Mouse (Mus musculus): ENCODE measurements around the gene Csk. TPM values are rescaled to one million over a fixed set of nuclear protein-coding genes. Genes with fewer than 3 reads are reported as not detected.
A peak's percentile ranks its signal among the peaks of the same experiment; 100 is the strongest.

Csk gene
- total RNA-seq, 1 experiment from 2014 or later: 71.0 TPM

GRCm38 (mm10) chr9:57638651-57639459 lies 14.6 kb downstream of the Csk start:
- DNase-seq: peak; percentile 63

DNA sequence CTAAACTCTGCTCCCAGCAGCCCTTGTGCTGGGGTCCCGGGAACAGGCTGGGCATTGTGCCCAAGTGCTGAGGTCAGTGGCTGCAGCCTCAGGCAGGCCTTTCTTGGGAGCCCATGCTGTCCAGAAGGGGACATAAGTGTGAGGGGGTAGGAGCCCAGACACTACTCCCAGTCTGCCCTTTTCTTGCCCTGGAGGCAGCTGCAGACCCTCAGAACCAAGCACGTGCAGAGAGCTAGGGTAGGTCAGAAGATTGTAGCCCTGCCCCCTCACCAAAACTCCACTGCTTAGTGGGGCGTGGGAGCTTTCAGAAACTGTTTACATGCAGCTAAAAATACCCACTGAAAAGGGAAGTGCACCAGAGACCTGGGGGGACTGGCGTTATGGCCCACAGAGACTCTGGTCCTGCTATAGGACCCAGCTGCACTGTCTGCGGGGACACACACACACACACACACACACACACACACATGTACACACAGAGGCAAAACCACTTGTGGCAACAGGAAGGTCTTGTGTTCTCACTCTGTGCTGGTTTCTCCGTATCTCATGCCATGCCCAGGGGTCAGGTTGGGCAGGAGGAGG lies 15.6 kb downstream of the Csk start:
- peak; percentile 78 for DNase-seq

DNA sequence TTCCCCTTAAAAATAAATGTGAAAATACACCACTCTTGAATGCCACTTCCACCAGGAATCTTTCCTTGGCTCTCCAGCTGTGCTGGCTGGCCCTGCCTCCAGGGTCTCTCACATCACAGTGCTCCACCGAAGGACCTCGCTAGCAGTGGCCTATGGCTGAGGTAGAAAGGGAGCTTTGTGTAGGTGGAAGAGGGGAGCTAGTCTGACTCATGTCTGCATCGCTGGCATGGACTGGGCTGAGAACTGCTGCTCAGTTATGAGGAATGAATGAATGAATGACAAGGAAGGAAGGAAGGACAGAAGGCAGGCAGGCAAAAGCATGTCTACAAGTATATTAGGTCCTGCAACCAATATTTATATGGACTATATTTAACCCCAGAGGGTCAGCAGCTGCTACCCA lies 16.2 kb downstream of the Csk start:
- DNase-seq: no peak

DNA sequence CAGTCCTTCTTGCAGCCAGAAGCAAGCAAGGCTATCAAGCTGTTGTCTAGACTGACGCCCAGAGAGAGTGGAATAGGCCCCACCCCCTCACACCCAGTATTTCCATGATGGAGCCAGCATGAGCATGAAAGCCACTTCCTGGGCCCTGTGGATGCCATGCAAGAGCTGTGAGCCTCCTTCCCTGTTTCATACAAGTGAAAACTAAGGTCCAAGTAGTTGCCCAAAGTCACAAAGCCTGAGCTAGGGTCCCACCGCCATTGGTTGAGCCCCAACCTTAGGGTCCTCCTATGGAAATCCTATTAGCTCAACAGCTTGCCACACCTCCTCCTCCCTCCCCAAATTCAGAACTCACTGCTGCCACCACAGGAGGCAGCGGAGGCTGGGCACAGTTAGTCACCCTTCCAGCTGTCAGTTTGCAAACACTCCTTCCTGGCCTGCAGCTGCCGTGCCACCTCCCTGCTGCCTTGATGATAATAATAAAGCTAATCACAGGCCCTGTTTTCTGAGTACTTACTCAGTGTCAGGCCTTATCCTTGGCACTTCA lies 19.9 kb downstream of the Csk start:
- DNase-seq: peak; percentile 52

DNA sequence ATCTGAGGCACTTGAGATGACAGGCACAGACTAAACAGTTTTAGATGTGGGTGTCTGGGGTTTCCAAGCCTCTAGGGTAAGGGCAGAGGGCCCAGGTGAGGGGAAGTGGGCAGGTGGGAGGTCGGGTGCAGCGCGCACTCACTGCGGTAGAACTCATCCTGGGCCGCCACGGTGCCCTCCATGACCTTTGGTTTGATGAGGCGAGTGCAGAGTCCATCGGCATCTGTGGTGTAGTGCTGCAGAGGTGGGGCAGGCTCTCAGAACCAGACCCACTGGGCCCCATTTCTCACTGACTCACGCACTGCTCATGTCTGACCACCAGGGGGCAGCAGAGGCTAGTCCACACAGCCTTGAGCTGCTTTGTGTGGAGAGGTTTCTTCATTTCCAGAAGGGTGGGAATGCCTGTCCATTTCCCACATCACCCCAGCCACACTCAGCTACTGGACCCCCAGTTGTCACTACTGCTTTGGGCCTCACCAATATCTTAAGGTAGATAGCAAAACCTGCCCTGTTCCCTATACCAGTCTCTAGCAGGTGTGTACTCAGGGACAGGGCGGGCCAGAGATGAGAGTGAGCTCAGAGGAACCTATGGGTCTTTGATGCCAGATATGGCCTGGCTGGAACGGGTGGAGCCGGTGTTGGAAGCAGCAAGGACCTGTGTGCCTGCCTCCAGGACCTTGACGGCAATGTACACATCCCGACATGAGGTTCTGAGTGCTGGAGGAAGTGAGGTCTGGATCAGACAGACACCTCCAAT lies 24.1 kb downstream of the Csk start:
- DNase-seq: peak; percentile 92

- DNase-seq: no peak
Measured at GRCm38 (mm10) chr9:57628717-57629116, 24.7 kb downstream of the Csk start.

DNA sequence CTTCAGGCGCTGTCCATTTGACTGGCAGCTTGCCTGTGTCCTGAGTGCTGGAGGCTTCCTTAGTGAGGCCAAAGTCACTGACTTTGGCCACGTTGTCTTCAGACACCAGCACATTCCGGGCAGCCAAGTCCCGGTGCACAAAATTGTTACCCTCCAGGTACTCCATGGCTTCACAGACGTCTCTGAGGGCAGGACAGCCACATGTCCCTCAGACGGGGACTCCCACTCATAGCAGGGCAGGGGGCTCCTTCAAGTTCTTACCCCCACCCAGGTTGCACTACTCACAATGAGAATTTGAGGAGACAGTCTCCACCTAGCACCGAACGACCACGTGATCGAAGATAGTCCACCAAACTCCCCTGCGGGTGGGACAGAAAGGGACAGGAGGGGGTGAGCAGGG lies 25.5 kb downstream of the Csk start:
- no peak for DNase-seq

- DNase-seq: no peak
Measured at GRCm38 (mm10) chr9:57627191-57627590, 26.2 kb downstream of the Csk start.

GRCm38 (mm10) chr9:57625674-57626500 lies 27.5 kb downstream of the Csk start:
- DNase-seq: no peak

DNA sequence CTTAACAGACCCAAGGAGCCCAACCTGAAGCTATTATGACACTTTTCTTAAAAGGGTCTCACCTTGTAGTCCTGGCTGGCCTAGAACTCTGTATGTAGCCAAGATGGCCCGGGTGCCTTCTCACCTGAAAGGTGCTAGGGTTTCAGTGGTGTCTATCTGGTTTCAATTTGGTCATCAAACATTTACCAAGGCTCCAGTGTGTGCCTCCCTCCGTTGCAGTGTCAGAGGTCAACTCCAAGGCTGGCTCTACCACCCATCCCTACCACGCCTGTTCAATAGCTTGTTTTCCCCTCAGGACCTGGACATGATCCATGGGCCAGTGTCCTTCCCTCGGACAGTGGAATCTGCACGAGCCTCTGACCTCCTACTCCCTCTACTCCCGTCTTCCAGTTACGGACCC lies 29.1 kb downstream of the Csk start:
- DNase-seq: no peak

DNA sequence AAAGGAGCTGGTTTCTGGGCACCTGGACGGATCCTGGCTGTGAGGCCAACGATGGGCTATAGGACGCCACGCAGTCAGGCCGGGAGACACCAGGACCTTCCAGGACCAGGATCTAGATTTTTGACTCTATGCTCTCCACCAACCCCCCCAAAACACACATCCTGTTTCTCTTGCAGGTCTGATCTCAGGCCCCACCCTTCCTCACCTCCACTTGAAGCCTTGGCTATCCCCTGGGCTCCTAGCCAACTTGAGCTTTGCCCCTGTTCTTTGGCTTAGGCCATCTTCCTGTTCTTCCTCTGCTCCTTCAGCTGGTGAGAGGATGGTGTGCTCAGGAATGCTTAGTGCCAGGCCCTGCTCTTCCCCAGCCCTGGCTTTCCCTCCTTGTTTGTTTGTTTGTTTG lies 32.8 kb downstream of the Csk start, which contains the start of gene Lman1l:
Gene Lman1l (minus strand): TSS at position 101 of the 400 bp plus-strand sequence.
- no peak for DNase-seq

DNA sequence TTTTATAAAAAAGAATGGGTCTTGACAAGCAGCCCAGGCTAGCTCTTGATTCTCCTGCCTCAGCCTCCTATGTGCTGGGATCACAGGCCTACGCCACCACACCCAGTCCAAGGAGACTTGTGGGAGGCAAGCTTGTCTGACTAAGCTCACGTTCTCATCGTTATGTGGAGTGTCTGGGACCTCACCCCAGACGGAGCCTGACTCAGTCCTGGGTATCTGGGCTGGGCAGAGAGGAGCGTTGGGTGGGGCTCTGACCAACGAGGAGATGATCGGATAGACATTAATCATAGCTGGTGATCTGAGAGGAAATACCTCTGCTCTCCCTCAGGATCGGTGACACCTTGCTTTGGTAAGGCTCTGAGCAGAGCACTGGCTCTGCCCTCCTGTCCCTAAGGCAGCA lies 34.6 kb downstream of the Csk start:
- DNase-seq: no peak

DNA sequence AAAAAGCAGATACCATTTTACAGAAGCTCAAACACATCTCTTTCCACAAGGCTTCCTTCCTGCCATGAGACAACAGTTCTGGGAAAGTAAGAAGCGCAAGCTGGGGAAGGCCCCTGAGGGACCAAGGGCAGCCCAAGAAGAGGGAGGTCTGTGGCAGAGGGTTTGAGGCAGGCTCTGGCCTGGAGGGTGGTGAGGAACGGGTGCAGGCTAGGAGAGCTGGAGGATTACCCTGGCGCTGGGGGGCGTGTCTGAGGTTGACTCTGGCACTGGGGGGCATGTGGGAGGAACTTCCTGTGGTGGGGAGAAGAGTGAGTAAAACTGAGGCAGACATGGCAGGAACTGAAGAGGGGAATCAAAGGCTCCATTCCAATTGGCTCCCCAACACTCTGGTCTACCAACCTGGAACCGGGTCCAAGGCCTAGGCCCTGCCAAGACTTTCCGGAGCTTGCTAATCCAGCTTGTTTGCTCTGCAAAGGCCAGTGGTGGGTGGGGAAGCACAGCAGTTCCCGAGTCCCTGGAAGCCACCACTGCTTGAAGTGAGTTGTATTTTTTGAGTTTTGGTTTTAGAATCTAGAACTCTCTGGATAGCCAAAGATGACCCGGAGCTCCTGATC lies 35.8 kb downstream of the Csk start:
- DNase-seq: no peak

DNA sequence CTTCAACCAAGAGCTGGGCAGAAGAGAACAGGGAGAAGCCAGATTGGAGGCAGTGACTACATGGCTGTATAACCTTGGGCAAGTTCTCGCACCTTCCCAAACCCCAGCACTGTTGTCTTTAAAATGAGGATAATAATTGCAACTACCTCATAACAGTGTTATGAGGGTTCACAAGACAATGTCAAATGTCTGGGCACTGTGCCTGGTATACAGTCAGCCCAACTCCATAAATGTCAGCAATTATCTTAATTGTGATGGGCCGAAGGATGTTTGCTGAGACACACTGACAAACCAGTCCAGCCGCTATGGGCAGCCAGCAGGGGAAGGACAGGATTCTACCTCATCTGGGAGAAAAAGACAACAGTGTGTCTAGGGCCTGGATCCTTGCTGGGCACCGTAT lies 38.6 kb downstream of the Csk start:
- DNase-seq: peak; percentile 66

GRCm38 (mm10) chr9:57613975-57614374 lies 39.5 kb downstream of the Csk start:
- no peak for DNase-seq

DNA sequence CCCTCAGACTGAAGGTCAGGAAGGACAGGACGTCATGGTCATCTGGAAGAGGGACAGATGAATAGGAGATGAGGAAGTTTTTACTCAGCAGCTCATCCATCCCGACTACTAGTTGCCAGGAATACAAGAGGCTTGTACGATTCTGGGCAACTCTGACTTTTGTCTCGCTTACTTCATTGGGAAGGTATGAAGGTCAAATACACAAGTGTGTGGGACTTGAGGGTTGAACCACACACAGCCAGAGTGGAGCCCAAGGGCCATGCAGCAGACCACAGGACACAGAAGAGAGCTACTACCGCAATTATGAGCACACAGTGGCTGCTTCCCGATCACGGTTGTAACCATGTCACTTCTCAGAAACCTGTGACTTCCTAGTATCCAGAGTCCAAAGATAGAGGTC lies 40.8 kb downstream of the Csk start:
- no peak for DNase-seq

- no peak for DNase-seq
Measured at GRCm38 (mm10) chr9:57610359-57610826, 43.0 kb downstream of the Csk start.

GRCm38 (mm10) chr9:57609803-57610202 lies 43.6 kb downstream of the Csk start:
- no peak for DNase-seq

DNA sequence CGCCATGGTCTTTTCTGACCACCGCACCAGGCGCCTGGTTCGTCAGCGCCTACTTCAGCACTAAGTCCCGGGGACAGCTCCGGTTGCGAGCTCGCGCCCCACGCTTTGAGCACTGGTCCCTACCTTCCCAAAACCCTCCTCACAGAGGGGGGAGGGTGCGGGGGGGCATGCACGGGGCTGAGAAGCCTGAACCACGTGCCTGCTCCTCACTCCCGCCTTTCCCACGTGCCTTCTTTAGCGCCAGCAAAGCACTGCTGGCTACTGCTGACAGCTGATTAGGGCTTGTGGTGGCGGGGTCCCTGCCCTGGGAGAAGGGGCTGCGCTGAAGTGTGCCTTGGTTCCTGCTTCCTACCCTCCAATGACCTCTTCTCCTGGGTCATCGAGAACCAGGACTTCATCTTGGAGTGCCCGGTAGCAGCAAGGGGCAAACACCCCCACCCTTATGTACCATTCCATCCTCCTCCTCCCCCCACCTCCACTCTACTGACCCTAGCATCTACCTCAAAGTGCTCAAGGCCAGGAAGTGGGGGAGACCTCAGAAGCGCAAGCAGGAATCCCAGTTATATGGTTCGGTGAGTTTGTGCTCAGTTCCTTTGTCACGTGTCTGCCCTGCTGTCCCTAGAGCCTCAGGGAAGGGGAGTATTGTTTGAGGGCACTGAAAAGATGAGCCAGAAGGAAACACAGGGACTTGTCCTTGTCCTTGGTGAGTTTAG lies 47.1 kb downstream of the Csk start, which contains the start of gene Cplx3:
Gene Cplx3 (minus strand): TSS at position 143 of the 713 bp plus-strand sequence.
- peak; percentile 83 for DNase-seq

DNA sequence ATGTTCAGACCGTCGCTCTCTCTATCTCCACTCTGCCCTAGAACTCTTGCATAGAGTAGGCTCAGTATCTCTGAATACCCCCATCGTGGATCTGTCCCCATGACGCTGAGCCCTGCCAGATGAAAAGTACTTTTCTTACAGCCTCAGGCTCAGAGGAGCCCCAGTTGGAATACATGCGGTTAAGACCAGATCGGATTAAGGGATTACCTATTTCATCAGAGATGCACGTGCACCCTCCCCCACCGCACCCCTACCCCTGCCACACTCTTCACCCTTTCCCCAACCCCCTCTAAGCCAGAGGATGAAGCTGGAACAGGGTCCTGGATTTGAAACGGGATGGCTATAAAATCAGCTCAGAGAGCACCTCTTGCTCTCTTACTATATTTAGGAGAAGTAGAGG lies 47.9 kb downstream of the Csk start:
- DNase-seq: no peak

DNA sequence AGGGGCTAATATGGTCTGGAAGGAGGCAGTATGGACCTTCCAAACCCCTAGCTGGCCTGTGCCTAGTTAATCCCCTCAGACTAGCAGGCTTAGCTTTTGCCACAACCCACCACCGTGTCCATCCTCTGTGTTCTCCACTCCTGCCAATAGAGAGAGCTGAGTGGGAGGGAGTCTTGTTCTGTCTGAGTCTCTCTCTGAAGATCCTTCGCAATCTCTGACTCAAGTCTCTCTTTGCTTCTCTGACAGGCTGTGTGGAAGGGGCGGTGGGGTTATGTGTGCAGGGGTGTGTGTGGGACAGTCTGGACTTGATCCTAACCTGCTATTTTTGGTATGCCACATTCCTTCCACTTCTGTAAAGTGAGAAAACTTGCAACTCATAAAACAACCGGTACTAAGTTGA lies 48.6 kb downstream of the Csk start:
- no peak for DNase-seq
